Mouse (Mus musculus): ENCODE results near the gene Mex3a.

Gene Mex3a

DNA sequence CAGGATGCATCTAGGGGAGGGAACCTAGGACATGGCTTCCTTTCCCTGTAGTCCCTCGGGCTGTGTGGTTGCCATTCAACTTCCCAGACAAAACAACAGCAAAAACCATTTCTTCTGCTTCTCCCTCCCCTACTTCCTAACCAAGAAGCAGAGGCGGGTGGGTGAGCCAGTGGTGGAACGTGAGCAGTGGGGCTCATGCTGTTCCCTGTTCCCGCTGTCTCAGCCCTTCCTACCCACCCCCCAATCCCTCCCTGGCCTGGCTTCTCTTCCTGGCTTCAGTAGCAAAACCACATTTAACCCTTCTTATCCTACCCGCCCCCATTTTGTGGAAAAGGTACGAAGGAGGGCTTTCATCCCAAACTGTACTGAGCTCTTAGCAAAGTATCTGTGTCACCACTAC, 27.1 kb upstream of the Mex3a start:
- DNase-seq (ENCODE audit: low spot score in 2 of 2) = no peak

DNA sequence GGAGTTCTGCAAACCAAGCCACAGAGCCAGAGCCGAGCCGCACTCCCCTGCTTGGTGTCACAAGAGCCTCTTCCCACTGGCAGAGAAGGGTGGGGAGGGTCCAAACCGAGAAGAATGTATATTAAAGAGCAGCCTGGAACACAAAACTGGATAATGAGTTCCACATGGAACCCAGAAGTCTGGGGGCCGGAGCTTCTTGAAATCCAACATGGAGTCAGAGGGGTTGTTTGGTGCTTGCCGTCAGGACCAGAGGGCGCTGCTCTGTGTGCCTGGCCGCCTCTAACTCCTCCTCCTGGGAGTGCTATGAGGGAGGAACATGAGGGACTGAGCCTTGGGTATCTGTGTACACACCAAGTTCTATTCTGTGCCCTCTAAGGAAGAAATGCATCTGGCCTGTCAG, 26.4 kb upstream of the Mex3a start:
- no peak for DNase-seq (ENCODE audit: low spot score in 2 of 2)

DNA sequence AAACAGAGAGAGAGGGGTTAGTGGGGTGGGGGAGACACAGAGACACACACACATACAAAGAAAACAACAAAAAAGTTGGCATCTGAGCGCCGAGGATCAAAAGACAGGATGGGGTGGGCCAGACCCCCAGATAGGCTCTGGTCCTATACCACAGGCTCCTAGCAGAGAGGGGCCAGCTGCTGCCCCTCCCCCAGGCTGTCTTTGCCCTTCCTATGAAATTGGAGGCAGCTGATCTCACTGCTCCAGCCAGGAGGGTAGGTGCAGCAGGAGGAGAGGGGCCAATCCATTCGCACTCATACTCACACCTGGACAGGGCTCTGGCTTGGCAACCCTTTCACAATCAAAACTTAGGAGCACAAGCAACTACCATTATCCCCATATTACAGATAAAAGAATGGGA, 22.9 kb upstream of the Mex3a start:
- DNase-seq (ENCODE audit: low spot score in 2 of 2) = no peak

DNA sequence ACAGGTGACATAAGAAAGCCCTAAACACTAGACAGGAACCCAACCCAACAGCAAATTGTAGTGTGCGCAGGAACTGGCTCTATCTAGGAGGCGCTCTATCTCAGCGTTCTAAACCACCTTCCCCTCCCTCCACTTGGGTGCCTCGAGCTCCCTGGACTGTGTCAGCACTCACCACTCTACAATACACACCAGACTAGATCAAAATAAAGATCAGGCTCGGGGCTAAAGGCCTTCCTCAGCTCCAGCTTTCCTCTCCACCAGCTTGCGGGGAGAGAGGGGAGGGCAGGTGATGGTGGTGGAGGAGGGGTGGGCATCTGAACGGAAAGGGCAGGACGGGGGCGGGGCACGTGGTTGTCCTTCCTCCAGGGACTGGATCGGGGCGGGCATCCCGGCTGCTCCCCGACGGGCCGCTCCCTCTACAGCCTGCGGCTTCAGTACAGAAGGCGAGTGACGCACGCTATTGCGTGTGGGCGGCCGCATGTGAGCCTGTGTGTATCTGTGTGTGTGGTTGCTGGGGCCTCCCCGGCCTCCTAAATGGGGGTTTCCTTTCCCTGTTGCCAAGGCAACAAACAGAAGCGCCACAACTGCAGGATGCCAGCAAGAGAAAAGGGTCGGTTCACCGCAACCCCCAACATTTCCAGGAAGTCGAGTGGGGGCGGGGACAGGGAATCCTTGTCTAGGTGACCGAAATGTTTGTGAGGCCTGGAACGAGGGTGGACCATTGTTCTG, 22.3 kb upstream of the Mex3a start, which contains the start of gene Lmna:
Gene Lmna (minus strand): TSS at position 265 of the 729 bp plus-strand sequence.
- peak; percentile 63 to 68 for DNase-seq (ENCODE audit: low spot score in 2 of 2)

DNA sequence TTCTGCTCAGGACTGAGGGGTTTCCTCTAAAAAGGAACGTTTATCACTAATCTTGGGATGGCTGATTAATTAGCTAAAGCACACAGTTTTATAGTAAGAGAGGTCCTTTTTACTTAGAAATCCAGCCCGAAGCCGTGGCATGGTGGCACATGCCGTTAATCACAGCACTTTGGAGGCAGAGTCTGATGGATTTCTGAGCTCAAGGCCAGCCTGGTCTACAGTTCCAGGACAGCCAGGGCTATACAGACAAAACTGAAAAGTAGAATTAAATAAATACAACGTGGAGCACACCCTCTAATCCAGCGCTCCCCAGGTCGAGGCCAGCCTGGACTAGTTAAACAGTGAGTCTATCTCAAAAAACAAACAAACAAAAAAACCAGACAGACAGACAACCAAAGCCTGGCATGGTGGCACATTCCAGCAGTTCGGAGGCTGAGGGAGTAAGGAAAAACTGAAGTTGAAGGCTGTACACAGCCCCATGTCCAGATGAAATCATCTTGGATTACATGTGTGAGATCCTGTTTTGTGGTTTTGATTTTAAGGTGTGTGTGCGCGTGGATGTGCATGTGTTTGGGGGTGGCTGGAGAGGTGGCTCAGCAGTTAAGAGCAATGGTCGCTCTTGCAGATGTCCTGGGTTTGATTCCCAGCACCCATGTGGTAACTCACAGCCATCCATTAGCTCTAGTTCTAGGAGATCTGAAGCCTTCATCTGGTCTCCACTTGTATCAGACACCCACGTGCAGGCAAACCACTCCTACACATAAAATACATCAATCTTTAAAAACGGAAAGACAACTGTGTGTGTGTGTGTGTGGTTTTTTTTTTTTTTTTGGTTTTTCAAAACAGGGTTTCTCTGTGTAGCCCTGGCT, 21.5 kb upstream of the Mex3a start:
- DNase-seq (ENCODE audit: low spot score in 2 of 2) = no peak

DNA sequence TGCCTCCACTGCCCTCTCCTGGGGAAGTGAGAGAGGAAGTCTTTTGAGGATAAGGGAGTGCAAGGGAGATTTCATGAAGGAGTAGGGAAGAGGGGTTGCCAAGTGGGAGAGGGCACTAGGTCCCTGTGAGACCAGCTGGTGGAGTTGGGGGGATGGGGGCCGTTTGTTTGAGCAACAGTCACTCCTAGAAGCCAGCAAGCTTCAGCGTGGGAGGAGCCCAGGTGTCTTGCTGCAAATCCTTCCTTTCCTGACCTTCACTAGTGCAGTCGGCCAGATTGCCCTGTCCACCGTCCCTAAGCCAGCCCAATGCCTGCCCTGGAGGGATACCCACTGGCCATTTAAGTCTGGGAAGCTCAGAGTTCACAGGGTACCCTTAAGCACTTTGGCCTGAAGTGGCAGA, 20.6 kb upstream of the Mex3a start:
- no peak for DNase-seq (ENCODE audit: low spot score in 2 of 2)

DNA sequence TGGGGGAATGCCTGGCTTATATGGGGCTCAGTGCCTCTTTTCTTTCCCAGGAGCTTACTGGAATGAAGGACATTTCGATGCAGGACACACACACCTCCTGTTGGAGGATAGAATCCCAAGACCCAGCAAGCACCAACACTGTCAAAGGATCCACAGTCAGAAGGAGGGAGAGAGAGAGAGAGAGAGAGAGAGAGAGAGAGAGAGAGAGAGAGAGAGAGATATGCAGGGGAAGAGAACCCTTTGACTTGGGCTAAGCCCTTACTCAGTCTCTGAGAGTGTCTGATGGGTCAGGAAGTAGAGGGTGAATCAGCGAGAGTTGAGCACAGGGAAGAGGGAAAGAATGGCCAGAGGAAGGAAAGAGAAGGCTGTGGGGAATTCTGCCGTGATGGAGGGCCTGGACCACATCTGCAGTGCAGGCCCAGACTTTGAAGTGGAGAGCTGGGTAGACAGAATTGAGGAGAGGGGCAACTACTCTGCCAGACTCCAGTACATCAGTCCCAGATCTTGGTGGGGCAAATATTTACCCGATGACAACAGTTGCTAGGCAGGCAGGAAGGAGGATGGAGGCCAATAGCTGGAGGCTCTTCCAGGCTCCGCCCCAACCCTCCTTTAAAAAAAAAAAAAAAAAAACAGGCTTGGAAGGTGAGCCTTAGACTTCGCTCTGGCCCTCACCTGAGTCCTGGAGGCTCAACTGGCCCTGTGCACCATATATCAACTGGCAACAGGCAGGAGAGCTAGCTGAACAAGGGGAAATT, 19.9 kb upstream of the Mex3a start:
- no peak for DNase-seq (ENCODE audit: low spot score in 2 of 2)

DNA sequence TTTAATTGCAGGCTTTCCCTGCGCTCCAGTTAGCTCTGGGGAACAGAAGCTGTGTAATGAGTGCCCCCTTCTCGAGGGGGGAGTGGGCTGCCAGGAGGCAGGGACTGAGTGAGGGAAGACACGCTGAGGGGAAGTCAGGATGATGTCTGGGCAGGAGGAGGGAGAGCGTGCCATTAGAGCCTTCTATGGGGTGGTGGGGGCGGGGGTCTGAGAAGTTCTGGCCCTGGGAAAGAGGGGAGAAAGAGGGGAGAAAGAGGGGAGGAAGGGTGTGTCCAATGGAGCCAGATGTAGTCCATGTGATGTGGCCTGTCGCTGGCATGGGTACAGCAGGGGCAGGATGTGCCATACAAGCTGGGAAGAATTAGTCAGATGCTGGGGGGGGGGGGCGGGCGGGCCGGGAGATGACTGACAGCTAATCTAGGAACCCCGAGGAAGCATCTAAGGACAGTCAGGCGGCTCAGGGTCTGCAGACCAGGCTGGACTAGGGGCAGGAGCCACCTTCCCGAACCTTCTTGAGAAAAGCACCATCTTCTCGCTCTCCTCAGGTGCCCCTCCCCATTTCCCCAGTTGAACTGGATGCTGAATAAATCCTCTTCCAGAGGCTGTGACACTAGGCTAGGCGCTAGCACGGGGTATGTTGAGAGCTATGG, 19.2 kb upstream of the Mex3a start:
- no peak for DNase-seq (ENCODE audit: low spot score in 2 of 2)

DNA sequence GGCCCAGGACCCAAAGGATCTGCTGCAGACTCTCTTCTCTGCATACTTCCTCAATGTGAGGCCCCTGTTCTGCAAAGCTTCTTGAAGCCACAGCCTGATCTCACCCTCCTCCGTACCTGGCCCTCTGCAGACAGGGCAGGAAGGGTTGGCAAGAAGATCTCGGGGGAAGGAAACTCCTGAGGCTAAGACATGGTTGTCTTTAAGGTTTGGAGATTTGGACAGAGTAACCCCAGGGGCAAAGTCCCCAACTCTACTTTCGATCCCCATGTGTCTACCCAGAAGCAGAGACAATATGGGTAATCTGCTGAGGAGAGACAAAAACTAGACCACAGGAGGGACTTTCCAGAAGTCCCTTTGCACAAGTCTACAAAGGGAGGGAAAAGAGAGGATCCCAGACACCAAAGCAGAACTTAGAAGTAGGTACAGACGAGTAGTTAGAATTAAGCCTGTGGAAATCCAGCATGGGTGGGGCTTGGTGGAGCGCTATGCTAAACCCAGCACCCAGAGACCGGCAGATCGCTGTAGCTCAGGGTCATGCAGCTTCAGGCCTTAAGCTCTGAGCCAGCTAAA, 18.6 kb upstream of the Mex3a start:
- DNase-seq (ENCODE audit: low spot score in 2 of 2) = no peak

DNA sequence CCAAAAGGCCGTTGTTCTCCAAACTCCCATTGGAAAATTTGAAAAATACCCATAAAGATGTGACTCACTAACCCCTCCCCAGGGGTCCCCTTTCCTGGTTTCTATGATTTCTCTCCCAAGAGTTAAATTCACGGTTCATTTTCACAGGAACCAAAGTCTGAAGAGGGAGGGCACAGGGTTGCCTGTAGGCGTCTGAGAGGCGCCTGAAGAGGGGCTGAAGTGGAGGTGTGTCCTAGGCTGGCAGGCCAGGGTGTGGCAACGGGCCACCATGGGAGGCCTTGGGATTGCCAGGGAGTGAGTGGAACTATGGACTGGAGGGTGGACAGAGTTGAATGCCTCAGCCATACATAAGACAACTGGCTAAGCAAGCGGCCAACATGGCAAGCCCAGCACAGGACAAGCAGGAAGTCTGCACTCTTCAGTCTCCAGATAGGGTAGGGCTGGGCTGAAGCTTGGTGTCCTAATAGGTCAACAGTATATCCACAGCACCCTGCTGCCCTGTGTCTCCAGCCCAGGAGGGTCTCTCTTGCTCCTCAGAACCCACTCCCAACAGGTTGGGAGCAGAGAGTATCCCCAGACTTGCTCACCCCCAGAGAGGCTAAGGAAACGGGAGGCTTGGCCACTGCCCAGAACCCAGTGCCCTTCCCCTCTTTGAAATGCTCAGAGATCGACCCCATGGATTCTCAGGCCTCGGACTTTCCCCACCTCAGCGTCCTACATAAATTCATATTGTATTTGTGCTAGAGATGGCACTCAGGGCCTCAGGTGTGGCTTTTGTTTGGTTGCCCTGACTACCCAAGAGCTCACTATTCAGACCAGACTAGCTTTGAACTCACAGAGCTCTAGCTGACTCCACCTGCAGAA, 17.7 kb upstream of the Mex3a start:
- DNase-seq (ENCODE audit: low spot score in 2 of 2) = no peak

DNA sequence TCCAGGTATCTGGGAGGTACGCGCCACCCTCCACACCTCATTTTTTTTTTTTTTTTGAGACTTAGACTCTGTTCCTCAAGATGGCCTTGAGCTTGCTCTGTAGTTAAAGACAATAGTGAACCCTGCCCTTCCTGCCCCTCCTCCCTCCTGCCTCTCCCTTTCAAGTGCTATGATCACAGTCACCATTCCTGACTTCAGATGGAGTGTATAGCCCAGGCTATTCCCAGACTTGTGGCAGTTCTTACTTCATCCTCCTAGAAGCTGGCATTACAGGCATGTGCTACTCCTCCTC, 17.2 kb upstream of the Mex3a start:
- DNase-seq (ENCODE audit: low spot score in 2 of 2) = no peak

DNA sequence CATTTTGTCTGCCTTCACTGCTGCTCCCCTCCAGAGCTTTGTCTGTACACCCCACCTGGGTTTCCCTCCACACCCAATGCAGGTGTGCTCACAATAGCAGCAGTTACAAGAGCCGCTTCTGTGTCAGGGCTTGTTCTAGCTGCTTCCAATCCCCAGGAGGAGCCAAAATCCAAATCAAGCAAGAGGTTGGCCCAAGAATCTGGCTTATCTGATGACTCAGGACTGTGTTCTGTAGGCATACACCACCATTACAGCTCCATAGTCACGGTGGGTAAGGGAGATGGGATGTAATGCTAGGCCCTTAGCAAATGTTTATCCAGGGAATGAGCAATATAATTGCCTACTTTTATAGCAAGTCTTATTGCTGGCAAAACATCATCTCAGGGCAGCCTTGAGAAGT, 15.8 kb upstream of the Mex3a start:
- no peak for DNase-seq (ENCODE audit: low spot score in 2 of 2)

DNA sequence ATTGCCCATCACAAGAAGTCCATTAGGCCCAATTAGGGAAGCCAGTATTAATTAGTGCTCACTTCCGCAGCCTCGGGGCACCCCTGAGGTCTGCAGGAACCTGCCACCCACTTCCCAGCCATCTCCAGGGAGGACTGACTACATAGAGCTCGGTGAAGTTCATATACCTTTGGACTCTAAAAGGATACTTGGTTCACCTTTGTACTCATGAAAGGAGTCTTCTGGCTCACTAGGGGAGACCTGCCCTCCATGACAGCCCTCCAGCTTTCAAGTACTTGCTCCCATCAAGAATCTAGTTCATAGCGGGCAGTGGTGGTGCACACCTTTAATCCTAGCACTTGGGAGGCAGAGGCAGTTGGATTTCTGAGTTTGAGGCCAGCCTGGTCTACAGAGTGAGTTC, 13.8 kb upstream of the Mex3a start:
- no peak for DNase-seq (ENCODE audit: low spot score in 2 of 2)

DNA sequence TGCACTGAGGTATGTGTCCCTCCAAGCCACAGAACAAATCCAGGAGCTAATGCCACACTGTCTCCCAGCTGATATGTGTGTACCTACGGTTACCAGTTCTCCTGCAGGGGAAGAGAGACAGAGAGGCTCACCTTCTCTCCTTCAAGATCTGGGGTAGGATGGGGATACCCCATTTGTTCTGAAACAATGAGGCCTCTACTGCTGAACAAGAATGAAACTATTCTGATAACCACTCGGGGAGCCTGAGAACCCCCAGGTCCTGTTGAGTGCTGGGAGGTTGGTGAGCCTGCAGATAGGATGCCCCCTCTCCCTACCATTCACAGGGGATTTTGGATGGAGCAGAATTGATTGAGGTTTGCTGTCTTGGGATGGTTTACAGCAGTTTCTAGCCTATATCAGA, 12.1 kb upstream of the Mex3a start:
- DNase-seq (ENCODE audit: low spot score in 2 of 2) = no peak

DNA sequence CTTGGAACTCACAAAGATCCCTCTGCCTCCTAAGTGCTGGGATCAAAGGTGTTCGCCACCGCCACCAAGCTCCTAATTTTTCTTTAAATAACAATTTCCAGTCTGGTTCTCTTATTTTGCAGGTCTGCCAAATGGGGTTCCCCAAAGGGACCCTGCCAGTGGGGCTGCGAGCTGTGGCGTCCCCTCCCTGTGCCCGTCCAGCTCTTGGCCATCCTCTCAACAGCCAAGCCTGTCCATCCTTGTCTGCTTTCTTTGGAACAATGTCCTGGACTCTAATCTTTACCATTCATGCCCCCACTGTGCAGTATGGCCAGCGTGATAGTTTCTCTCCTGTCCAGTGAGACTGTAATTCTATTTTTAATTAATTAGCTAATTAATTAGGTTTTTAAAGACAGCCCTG, 11.0 kb upstream of the Mex3a start:
- DNase-seq (ENCODE audit: low spot score in 2 of 2) = no peak

DNA sequence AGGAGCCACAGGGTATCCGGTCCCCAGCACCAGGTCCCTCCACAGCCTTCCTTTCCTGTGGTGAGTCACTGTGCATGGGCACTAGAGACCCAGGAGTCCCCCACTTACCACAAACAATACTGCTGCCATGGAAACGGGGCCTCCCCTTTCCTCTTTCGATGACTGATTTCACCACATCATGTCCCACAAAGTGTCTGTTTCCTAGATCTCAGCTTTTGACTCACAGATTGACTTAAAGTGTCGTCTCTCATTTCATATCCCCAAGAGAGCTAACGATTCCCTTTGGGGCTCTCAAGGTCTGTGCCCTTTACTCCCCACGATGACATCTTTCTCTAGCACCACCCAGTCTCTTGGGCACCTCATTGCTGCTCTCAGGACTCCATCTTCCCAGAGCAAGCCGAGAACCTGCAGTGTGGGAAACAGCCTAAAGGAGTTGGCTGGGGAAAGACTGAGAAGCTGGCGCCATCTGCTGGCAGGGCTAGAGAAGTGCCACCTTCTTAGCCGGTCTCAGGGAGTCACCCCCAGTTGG, 10.3 kb upstream of the Mex3a start:
- peak; percentile 41 to 70 for DNase-seq (ENCODE audit: low spot score in 2 of 2)

DNA sequence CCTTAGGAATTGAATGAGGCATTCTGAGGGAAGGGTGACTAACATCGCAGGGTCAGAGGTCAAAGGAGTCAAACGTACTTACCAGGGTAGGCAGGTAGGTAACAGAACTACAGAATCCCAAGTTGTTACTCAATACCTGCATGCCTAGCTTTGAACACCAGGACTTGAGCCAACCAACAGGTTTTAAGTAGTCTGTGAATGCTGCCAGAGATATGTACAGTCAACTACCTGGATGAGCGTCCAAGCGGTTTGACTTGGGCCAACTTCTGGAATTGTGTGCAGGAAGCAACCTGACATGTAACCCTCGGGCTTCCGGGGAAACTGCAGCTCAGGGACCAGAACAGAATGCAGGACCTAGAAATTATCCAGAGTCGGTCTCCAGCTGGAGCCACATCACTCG, 9.2 kb upstream of the Mex3a start:
- no peak for DNase-seq (ENCODE audit: low spot score in 2 of 2)

DNA sequence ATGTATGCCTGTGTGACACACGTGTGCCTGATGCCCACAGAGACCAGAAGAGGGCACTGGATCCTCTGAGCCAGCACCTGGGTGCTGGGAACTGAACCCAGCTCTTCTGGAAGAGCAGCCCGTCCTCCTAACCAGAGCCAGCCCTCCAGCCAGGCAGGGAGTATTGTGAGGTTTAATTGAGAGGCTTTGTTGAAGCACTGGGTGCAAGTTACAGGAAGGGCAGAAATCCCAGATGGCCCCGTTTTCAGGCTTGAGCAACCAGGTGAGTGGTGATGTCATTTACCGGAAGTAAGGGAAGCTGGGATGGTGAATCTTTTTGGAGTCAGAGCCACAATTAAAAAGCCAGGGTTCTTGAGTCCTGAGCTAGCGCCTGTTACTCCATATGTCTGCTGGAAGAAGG, 7.2 kb upstream of the Mex3a start:
- DNase-seq (ENCODE audit: low spot score in 2 of 2) = no peak

DNA sequence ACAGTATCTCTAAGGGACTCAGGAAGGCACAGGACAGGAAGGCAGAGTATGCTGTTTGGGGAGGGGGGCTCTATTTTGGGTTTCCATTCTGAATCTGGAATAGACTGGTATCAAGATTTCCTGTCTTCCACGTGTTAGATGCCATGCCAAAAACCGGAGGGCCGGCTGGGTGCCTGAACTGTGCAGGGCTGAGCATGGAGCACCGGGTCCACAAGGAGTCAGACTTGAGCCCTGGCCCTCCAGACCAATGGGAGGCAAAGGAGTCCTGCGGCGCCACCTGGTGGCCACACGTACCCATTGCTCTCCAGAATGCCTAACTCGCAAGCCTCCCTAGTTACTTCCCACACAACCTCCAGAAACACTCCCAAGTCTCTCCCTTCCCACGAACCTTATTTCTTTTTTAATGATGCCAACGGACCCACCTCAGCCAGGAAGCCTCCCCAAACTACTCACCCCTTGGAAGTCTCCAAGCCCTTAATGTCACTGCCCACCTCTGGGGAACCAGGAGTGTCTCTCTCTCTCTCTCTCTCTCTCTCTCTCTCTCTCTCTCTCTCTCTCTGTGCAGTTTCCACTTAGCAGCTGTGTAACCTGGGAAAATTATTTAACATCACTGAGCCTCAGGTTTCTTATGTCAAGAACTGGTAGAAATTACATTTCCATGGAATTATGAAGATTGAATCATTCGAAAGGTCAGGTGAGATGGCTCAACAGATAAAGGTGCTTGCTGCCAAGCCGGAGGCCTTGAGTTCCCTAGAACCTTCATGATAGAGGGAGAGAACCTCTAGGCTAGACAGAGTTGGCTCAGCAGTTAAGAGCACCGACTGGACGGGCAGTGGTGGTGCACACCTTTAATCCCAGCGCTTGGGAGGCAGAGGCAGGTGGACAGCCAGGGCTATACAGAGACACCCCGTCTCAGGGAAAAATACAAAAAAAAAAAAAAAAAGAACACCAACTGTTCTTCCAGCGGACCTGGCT, 5.8 kb upstream of the Mex3a start:
- peak; percentile 58 to 81 for DNase-seq (ENCODE audit: low spot score in 2 of 2)

All from spleen, postnatal 14 days (tissue).